Mouse (Mus musculus) liver, adult 2 months (tissue): ENCODE measurements around the gene Gpr162.

Experiments used
- CTCF ChIP-seq: fragments of 200-500 bp; IDR thresholded peaks from 2 replicates; pipeline ENCODE4 v1.5.1; 2011; ENCODE audit warnings: low read depth, low read length, control low read depth
- POLR2A ChIP-seq: fragments of 200-500 bp; IDR thresholded peaks from 2 replicates; pipeline ENCODE4 v1.6.1; 2011; ENCODE audit warnings: low read length, control low read depth; ENCODE audit not compliant: insufficient read depth; ENCODE audit errors: extremely low read depth

- no peak for TF ChIP-seq CTCF
- TF ChIP-seq POLR2A: no peak
Measured at GRCm38 (mm10) chr6:124831649-124832048, 32.1 kb downstream of the Gpr162 start.
